Mouse (Mus musculus): Measurements from ENCODE around the gene Sept14. TPM values are rescaled to one million over a fixed set of nuclear protein-coding genes. Genes with fewer than 3 reads are reported as not detected.

Sept14 gene
- not detected in 2 replicates for total RNA-seq (2017)

DNA sequence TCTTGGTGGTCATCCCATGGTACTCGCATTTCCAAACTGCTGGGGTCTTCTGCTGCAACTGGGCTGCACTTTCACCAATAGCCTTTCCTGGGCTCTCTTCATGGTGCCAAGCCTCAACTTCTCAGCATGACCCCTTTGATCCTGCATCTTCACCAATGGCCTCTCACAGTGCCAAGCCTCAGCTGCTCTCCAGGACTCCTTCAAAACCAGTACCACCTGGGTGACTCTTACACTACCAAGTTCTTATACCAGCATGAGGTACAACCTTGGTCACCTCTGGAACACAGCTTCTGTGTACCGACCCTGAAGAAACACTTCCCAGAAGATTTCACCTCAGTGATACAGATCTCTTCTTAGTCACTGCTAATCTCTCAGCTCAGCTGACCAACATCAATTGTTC lies at the start of gene Sept14:
Sept14 (minus strand) TSS at position 101 of the 400 bp plus-strand sequence.
- ATAC-seq (replicated peaks in 1 of 2; ENCODE audit: insufficient read depth in 1 of 2, low FRiP score in 2 of 2, low TSS enrichment in 1 of 2, low read depth in 1 of 2, poor library complexity in 2 of 2, severe bottlenecking in 2 of 2) = no peak

- no peak for ATAC-seq (replicated peaks in 1 of 2; ENCODE audit: insufficient read depth in 1 of 2, low FRiP score in 2 of 2, low TSS enrichment in 1 of 2, low read depth in 1 of 2, poor library complexity in 2 of 2, severe bottlenecking in 2 of 2)
Observed at GRCm38 (mm10) chr5:129756886-129757285, 48.6 kb upstream of the Sept14 start.

- ATAC-seq (replicated peaks in 1 of 2; ENCODE audit: insufficient read depth in 1 of 2, low FRiP score in 2 of 2, low TSS enrichment in 1 of 2, low read depth in 1 of 2, poor library complexity in 2 of 2, severe bottlenecking in 2 of 2) = no peak
Observed at GRCm38 (mm10) chr5:129744050-129744449, 35.7 kb upstream of the Sept14 start.

- ATAC-seq (replicated peaks in 1 of 2; ENCODE audit: insufficient read depth in 1 of 2, low FRiP score in 2 of 2, low TSS enrichment in 1 of 2, low read depth in 1 of 2, poor library complexity in 2 of 2, severe bottlenecking in 2 of 2) = no peak
Observed at GRCm38 (mm10) chr5:129742903-129743488, 34.7 kb upstream of the Sept14 start.

DNA sequence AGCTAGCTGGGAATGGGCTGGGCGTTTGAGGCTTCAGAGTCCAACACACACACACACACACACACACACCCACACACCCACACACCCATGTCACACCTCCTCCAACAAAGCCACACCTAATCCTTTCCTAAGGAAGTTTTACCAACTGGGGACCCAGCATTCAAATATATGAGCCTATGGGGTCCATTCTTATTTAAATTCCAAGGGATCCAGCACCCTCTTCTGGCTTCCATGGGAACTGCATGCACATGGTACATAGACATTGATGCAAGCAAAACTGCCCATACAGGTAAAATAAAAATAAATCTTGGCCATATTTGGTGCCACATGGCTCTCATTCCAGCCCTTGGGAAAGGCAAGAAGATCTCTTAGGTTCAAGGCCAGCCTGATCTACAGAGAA lies 32.7 kb upstream of the Sept14 start:
- ATAC-seq (replicated peaks in 1 of 2; ENCODE audit: insufficient read depth in 1 of 2, low FRiP score in 2 of 2, low TSS enrichment in 1 of 2, low read depth in 1 of 2, poor library complexity in 2 of 2, severe bottlenecking in 2 of 2) = peak in 1 of 2 experiments; percentile 42; a peak in 1 of 4 replicates

DNA sequence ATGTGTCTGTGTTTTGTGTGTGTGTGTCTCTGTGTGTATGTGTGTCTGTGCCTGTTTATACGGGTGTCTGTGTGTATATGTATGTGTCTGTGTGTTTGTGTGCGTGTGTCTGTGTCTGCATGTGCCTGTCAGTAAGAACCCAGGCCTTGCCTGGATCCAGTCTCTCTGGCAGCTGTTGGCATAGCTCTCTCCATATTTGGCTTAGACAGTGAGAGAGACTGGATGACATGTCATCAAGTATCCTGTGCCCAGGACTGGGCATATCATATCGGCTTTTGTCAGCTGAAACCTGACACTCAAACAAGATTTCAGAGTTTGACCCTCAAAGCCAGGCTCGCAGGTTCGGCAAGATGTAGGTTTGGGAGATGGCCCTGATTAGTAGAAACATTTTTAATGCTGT lies 22.7 kb upstream of the Sept14 start:
- no peak for ATAC-seq (replicated peaks in 1 of 2; ENCODE audit: insufficient read depth in 1 of 2, low FRiP score in 2 of 2, low TSS enrichment in 1 of 2, low read depth in 1 of 2, poor library complexity in 2 of 2, severe bottlenecking in 2 of 2)

DNA sequence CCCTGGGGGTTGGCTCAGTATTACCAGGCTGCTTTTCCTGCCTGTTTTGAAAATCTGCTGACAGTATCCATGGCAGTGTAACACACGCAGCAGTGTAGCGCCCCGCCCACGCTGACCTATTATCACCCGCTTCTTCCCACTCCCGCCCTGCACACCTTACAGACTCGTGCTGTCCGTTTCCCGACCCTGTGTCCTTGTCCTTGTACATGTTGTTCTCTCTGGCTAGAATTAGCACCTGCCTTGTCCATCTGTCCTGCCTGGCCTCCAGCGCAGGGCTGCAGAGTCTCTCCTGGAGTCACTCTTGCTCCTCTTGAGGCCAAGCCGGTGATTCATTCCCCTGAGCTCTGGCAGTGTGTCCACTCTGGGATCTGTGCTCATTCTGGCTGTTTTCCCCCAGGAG lies 22.0 kb upstream of the Sept14 start:
- peak; percentile 84 to 88 for ATAC-seq (replicated peaks in 1 of 2; ENCODE audit: insufficient read depth in 1 of 2, low FRiP score in 2 of 2, low TSS enrichment in 1 of 2, low read depth in 1 of 2, poor library complexity in 2 of 2, severe bottlenecking in 2 of 2)

DNA sequence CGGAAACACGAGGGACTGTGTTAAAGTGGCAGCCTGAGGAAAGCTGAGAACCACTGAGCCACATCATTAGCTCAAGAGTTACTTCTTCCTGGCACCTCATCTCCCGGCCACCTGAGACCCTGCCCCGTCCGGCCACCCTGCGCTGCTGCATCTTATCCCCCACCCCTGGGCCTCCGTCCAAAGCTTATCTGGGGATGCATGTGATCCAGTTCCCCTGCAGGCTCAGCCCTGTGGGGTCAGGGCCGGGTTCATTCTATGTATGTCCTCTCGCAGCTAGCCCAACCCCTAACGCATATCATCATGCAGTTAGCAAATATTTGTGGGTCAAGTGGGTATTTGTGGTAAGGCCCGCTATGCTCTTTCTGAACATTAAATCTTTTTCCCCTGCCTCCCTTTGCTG lies 21.0 kb upstream of the Sept14 start:
- 0 out of 4 replicates have a peak, but pooled peaks of 1 of the 2 experiments have one; percentile 7 for ATAC-seq (replicated peaks in 1 of 2; ENCODE audit: insufficient read depth in 1 of 2, low FRiP score in 2 of 2, low TSS enrichment in 1 of 2, low read depth in 1 of 2, poor library complexity in 2 of 2, severe bottlenecking in 2 of 2)

GRCm38 (mm10) chr5:129726784-129727183 lies 18.5 kb upstream of the Sept14 start:
- ATAC-seq (replicated peaks in 1 of 2; ENCODE audit: insufficient read depth in 1 of 2, low FRiP score in 2 of 2, low TSS enrichment in 1 of 2, low read depth in 1 of 2, poor library complexity in 2 of 2, severe bottlenecking in 2 of 2) = no peak

DNA sequence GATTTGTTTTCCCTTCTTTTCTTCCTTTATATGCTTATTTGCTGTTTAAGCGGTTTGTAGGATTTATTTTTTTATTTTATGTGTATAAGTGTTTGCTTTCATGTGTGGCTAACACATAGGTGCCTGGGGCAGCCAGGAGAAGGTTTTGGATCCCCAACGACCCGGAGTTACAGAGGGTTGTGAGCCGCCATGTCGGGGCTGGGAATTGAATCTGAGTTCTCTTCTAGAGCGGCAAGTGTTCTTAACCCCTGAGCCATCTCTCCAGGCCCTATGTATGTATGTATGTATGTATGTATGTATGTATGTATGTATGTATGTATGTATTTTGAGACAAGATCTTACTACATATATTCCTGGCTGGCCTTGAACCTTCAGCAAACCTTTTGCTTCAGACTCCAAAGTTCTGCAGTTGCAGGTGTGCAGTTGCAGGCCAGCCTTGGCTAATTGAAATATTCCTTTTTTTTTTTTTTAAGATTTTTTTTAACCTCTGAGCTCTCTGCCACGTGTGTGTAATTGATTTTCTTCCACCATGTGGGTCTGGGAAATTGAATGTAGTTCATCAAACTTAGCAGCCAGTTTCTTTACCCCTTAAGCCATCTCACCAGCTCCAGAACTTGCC lies 17.6 kb upstream of the Sept14 start:
- no peak for ATAC-seq (replicated peaks in 1 of 2; ENCODE audit: insufficient read depth in 1 of 2, low FRiP score in 2 of 2, low TSS enrichment in 1 of 2, low read depth in 1 of 2, poor library complexity in 2 of 2, severe bottlenecking in 2 of 2)

DNA sequence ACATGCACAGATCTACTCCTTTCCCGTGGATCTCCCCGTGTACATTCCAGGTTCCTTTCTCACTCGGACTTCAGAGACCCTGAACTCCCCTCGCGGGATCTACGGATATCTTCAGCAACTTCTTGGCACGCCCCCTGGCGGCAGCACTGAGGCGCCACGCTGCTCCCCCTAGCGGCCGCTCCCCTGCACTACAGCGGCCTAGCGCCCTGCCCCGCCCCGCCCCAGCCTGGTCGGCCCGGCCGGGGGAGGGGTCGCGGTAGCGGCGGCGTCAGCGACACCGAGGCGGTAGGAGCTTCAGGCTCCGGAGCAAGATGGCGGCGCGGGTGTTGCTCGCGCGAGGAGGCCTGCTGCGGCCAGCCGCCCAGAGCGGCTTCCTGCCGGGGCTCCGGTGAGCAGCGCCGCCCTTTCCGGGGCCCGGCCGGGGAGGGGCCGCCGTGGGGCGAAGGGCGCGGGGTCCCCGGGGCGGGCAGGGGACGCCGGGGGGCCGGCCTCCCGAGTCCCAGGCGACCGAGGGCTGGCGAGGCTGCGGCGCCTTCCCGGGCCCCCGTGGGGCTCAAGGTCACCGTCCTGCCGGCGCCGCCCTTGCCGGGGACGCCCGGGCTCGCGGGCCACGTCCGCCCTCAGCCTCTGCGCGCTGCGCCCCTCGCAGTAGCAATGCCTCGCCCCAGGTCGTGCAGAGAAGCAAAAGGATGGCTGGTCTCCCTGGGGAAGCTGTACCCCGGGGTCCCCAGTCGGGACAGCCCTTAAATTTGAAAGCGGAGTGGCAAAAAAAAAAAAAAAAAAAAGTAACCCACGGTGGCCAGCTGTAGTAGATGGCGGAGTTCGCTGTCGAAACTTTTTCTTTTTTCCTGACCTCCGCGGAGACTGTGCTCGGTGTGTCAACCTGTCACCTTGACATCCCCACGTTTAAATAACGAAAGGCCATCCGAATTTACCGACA lies 16.8 kb upstream of the Sept14 start, which contains the start of gene Nipsnap2:
Nipsnap2 (plus strand) TSS at position 230 of the 940 bp plus-strand sequence.
- ATAC-seq (replicated peaks in 1 of 2; ENCODE audit: insufficient read depth in 1 of 2, low FRiP score in 2 of 2, low TSS enrichment in 1 of 2, low read depth in 1 of 2, poor library complexity in 2 of 2, severe bottlenecking in 2 of 2) = peak; percentile 83 to 84

DNA sequence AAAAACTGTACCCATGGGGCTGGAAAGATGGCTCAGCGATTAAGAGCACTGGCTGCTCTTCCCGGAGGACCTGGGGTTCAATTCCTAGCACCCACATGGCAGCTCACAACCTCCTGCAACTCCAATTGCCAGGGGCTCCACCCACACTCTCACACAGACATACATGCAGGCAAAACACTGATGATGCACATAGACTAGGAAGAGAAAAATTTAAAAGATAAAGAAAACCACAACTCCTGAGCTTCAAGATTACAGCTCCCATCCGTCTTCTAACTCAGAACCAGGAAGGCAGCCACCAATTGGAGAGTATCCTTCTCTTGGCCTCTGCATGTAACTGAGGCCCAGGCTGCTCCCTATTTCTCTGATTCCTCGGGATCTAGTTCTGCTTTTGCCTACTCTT lies 16.0 kb upstream of the Sept14 start:
- peak; percentile 4 to 13; a peak in 2 of 4 replicates for ATAC-seq (replicated peaks in 1 of 2; ENCODE audit: insufficient read depth in 1 of 2, low FRiP score in 2 of 2, low TSS enrichment in 1 of 2, low read depth in 1 of 2, poor library complexity in 2 of 2, severe bottlenecking in 2 of 2)

DNA sequence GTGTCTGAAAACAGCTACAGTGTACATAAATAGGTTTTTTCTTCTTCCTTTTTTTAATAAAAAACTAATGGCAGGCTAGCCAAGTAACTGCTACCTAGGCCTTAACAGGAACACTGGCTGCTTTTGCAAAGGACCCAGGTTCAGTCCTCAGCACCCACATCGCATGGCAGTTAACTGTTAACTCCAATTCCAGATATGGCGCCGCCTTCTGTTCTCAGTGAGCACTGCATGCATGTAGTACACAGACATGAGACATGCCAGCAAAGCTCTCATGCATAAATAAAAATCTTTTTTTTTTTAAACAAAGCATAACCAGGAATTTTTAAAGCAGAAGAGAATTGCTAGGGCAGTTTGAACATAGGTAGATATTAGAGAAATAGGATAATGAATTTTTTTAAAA lies 11.9 kb upstream of the Sept14 start:
- ATAC-seq (replicated peaks in 1 of 2; ENCODE audit: insufficient read depth in 1 of 2, low FRiP score in 2 of 2, low TSS enrichment in 1 of 2, low read depth in 1 of 2, poor library complexity in 2 of 2, severe bottlenecking in 2 of 2) = no peak

GRCm38 (mm10) chr5:129717016-129717415 lies 8.7 kb upstream of the Sept14 start:
- no peak for ATAC-seq (replicated peaks in 1 of 2; ENCODE audit: insufficient read depth in 1 of 2, low FRiP score in 2 of 2, low TSS enrichment in 1 of 2, low read depth in 1 of 2, poor library complexity in 2 of 2, severe bottlenecking in 2 of 2)

DNA sequence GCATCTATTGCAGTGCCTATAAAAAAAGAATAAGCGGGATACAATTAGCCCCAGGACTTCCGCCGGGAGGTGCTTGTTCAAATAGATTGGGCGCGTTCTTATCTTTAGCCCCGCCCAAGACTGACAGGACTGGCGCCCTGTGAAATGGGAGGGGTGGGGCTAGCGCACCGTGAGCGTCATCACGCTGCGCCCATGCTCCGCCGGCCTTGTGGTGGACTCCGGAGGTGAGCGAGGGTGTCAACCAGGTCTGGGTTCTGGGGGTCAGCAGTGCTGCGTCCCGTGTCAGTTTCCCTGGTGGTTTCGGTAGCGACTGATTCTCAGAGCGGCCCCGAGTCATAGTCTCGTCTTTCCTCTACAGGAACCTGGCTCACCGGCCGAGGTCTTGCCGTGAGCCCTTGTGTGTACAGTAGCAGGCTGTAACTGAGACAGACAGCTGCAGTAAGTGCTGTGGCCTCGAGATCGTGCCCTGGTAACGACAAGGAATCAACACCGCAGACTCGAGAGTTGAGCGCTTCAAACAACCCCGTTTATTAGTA lies 7.1 kb upstream of the Sept14 start, which contains the start of gene Mrps17:
Mrps17 (plus strand) TSS at position 172 of the 536 bp plus-strand sequence.
- peak; percentile 98 to 99 for ATAC-seq (replicated peaks in 1 of 2; ENCODE audit: insufficient read depth in 1 of 2, low FRiP score in 2 of 2, low TSS enrichment in 1 of 2, low read depth in 1 of 2, poor library complexity in 2 of 2, severe bottlenecking in 2 of 2)

- peak in 1 of 2 experiments; percentile 62; a peak in 1 of 4 replicates for ATAC-seq (replicated peaks in 1 of 2; ENCODE audit: insufficient read depth in 1 of 2, low FRiP score in 2 of 2, low TSS enrichment in 1 of 2, low read depth in 1 of 2, poor library complexity in 2 of 2, severe bottlenecking in 2 of 2)
Observed at GRCm38 (mm10) chr5:129703368-129703767, 4.9 kb downstream of the Sept14 start.

DNA sequence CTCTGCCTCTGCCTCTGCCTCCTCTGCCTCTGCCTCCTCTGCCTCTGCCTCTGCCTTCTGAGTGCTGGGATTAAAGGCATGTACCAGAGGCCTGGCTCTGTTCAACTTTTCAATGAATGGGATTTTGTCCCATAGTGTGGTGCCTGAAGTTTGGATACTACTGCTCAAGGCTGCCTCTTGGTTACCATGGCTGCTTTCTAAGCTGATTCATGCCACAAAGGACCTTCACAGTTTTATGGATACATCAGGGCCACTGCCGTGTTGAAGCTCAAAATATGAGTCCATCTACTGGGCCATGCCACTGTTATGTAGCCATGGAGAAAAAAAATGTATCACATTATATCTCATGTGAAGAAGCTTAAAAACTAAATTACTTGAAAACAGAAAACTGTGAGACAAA lies 6.6 kb downstream of the Sept14 start:
- ATAC-seq (replicated peaks in 1 of 2; ENCODE audit: insufficient read depth in 1 of 2, low FRiP score in 2 of 2, low TSS enrichment in 1 of 2, low read depth in 1 of 2, poor library complexity in 2 of 2, severe bottlenecking in 2 of 2) = no peak

GRCm38 (mm10) chr5:129700506-129700905 lies 7.8 kb downstream of the Sept14 start:
- ATAC-seq (replicated peaks in 1 of 2; ENCODE audit: insufficient read depth in 1 of 2, low FRiP score in 2 of 2, low TSS enrichment in 1 of 2, low read depth in 1 of 2, poor library complexity in 2 of 2, severe bottlenecking in 2 of 2) = no peak
